Mouse (Mus musculus) heart, postnatal 36 days (tissue): ENCODE measurements at regions not wholly inside any gene's neighbourhood (a gene's known extent, or its start where the extent isn't known, plus 50 kb on each side); places are given as distances from the start of the nearest gene placed in this dataset.

Source experiments
- DNase-seq, 2 experiments: peaks; one replicate each; pipeline ENCODE4 v3.0.0; 2021 to 2022
- intact Hi-C: fragments of 180-260 bp; cut with DNase I; formaldehyde crosslinking; loops from one replicate; pipeline ENCODE4 v1.15.1; 2025

GRCm38 (mm10) chr1:130524744-130525143, 62.2 kb upstream of the Cd55 start:
- no peak for DNase-seq
- intact Hi-C loops, result no loop called here

GRCm38 (mm10) chr1:130517868-130518267, 55.3 kb upstream of the Cd55 start:
- DNase-seq, result no peak
- intact Hi-C loops, result no loop called here

GRCm38 (mm10) chr1:130516641-130517040, 54.1 kb upstream of the Cd55 start:
- intact Hi-C loops, result no loop called here
- no peak for DNase-seq

- intact Hi-C loops, result no loop called here
- no peak for DNase-seq
These were observed 52.8 kb upstream of the Cd55 start for GRCm38 (mm10) chr1:130515316-130515715.

- intact Hi-C loops, result loop anchor here (5.0 kb wide), 1 partner anchor 51 kb away; the partner anchor contains the start of gene Cd55
- no peak for DNase-seq
These were observed 50.9 kb upstream of the Cd55 start for GRCm38 (mm10) chr1:130513482-130513881.

GRCm38 (mm10) chr1:130512798-130513405, 50.4 kb upstream of the Cd55 start:
- DNase-seq, result peak in 1 of 2 experiments; percentile 26
- intact Hi-C loops, result loop anchor here (5.0 kb wide), 1 partner anchor 51 kb away; the partner anchor contains the start of gene Cd55
